Mouse (Mus musculus) G1E (cell line): ENCODE results near the gene Plin3.

Experiments used
- CTCF ChIP-seq: IDR thresholded peaks from 2 replicates; pipeline ENCODE4 v1.5.1; 2012; ENCODE audit warnings: low read depth, low read length, inconsistent platforms, mixed read lengths
- GATA1 ChIP-seq: IDR thresholded peaks from 2 replicates; pipeline ENCODE4 v1.6.1; 2012; ENCODE audit warnings: borderline replicate concordance, low read length, inconsistent platforms, mixed read lengths
- POLR2AphosphoS5 ChIP-seq: IDR thresholded peaks from 2 replicates; pipeline ENCODE4 v1.6.1; 2012; ENCODE audit warnings: low read depth, low read length, inconsistent platforms; ENCODE audit not compliant: insufficient replicate concordance
- TAL1 ChIP-seq: conservative IDR thresholded peaks from 2 replicates; pipeline ENCODE4 v1.6.1; 2012; ENCODE audit warnings: low read depth, low read length, inconsistent platforms, mixed read lengths

- no peak for TF ChIP-seq CTCF
- TF ChIP-seq GATA1 = no peak
- TF ChIP-seq TAL1 = no peak
- TF ChIP-seq POLR2AphosphoS5 = no peak
These were observed 722 bp downstream of the Plin3 start for GRCm38 (mm10) chr17:56291826-56292475.
